Mouse (Mus musculus): Measurements from ENCODE around the gene Zwilch.

- TF ChIP-seq CTCF (conservative IDR thresholded peaks at IDR 0.05; ENCODE audit: low read length) (peak; percentile 16; the same call in 1 of the 2 replicates), POU5F1 (IDR thresholded peaks at IDR 0.05; ENCODE audit: borderline replicate concordance, low read length) (no peak)
These were observed 6.2 kb upstream of the Zwilch start, which contains the start of gene Snapc5 for GRCm38 (mm10) chr9:64178974-64179646.

Data from E14TG2a.4 (cell line).